In genomic region chr6:125410995-125411547, GRCm38 (mm10) we compare ENCODE assay signal across 9 mouse cellular contexts. TPM values are rescaled to one million over a fixed set of nuclear protein-coding genes. Genes with fewer than 3 reads are reported as not detected.
DNase-seq lines count a peak whose midpoint lies in the region; ATAC-seq and TF ChIP-seq lines count a peak whose summit lies in the region.
"Had no signal": no experiment of that assay in that cellular context is flagged by ENCODE, and none has a peak within 500 bp of the region (broad histone marks: within the 10 kb centered on the region; RNA-seq: fewer than 3 reads in every experiment).

No protein-coding gene starts in this region.

- H3K4me2 ChIP-seq in limb, embryonic 14.5 days (replicated peaks; ENCODE audit: low read depth, low read length, severe bottlenecking): no peak overlapping the region
- H3K4me2 ChIP-seq in liver, embryonic 14.5 days (ENCODE audit: low read depth): no peak overlapping the region
- H3K4me2 ChIP-seq in stomach, embryonic 16.5 days (ENCODE audit: low read depth, low read length): peak overlapping the region; percentile 7; the same call in 1 of the 2 replicates

- TF ChIP-seq POLR2A in limb, embryonic 14.5 days (IDR thresholded peaks at IDR 0.05; ENCODE audit: borderline replicate concordance, extremely low read depth, insufficient read depth, insufficient read length): no peak

- no peak overlapping the region for H3K27ac ChIP-seq in limb, embryonic 14.5 days (replicated peaks; ENCODE audit: low read depth, low read length)
- no peak overlapping the region for H3K27ac ChIP-seq in limb, embryonic 10.5 days
- H3K27ac ChIP-seq in liver, embryonic 14.5 days: no peak overlapping the region
- peak overlapping the region; percentile 38; the same call in 1 of the 2 replicates for H3K27ac ChIP-seq in stomach, embryonic 16.5 days (ENCODE audit: low read length)

- H3K4me1 ChIP-seq in limb, embryonic 14.5 days (ENCODE audit: control insufficient read depth, insufficient read depth, low read length): no peaks in the 10 kb centered on the region
- 0 out of 2 replicates have a peak, but pooled peaks cover 6% of the 10 kb centered on the region for H3K4me1 ChIP-seq in limb, embryonic 10.5 days
- H3K4me1 ChIP-seq in liver, embryonic 14.5 days (replicated peaks; ENCODE audit: control insufficient read depth in 2 of 2, insufficient read depth in 2 of 2, low read length in 1 of 2): no peaks in the 10 kb centered on the region
- H3K4me1 ChIP-seq in stomach, embryonic 16.5 days (ENCODE audit: control insufficient read depth, insufficient read depth, low read length): peaks cover 11% of the 10 kb centered on the region; the same call in 1 of the 2 replicates

- peak; percentile 29 for DNase-seq in limb, embryonic 14.5 days (ENCODE audit: low spot score)
- no peak for DNase-seq in limb, embryonic 10.5 days (ENCODE audit: low spot score)
- peak; percentile 82 for DNase-seq in WW6 (ENCODE audit: low read depth, low spot score)
- peak in 1 of 3 experiments; percentile 24 for DNase-seq in liver, embryonic 14.5 days (ENCODE audit: low read depth in 3 of 3, low spot score in 3 of 3)
- DNase-seq in right cerebral cortex, adult 18-20 months: no peak
- no peak for DNase-seq in right cerebral cortex, postnatal 4 days
- DNase-seq: cerebellum, adult 8-10 months; heart, postnatal 36 days had no signal

- ATAC-seq in limb, embryonic 14.5 days (ENCODE audit: low FRiP score, low read depth): no peak
- ATAC-seq in liver, embryonic 14.5 days (ENCODE audit: insufficient read depth): 0 out of 2 replicates have a peak, but pooled peaks have one; percentile 15
- ATAC-seq in stomach, embryonic 16.5 days (ENCODE audit: insufficient read depth, low FRiP score): peak; percentile 57; the same call in 1 of the 2 replicates

- H3K9ac ChIP-seq in limb, embryonic 14.5 days (ENCODE audit: low read depth, low read length, severe bottlenecking): no peak overlapping the region
- no peak overlapping the region for H3K9ac ChIP-seq in liver, embryonic 14.5 days (replicated peaks)
- H3K9ac ChIP-seq in stomach, embryonic 16.5 days (ENCODE audit: low read length): no peak overlapping the region

- H3K9me3 ChIP-seq in limb, embryonic 14.5 days (ENCODE audit: control insufficient read depth, low read length): no peaks in the 10 kb centered on the region
- H3K9me3 ChIP-seq in limb, embryonic 10.5 days (replicated peaks): no peaks in the 10 kb centered on the region
- no peaks in the 10 kb centered on the region for H3K9me3 ChIP-seq in liver, embryonic 14.5 days (ENCODE audit: control insufficient read depth, low read length)
- 0 out of 2 replicates have a peak, but pooled peaks cover 4% of the 10 kb centered on the region for H3K9me3 ChIP-seq in stomach, embryonic 16.5 days (replicated peaks; ENCODE audit: control insufficient read depth, low read length)

- no peak for TF ChIP-seq CTCF in liver, embryonic 14.5 days (IDR thresholded peaks at IDR 0.05; ENCODE audit: low read depth)

- no peak for TF ChIP-seq EP300 in liver, embryonic 14.5 days (IDR thresholded peaks at IDR 0.05; ENCODE audit: low read depth)

- H3K4me3 ChIP-seq in limb, embryonic 14.5 days (replicated peaks; ENCODE audit: low read length): no peak overlapping the region
- H3K4me3 ChIP-seq in limb, embryonic 10.5 days: no peak overlapping the region
- H3K4me3 ChIP-seq in liver, embryonic 14.5 days (ENCODE audit: insufficient read depth in 1 of 2, low read depth in 2 of 2, low read length in 2 of 2): no peak overlapping the region
- no peak overlapping the region for H3K4me3 ChIP-seq in stomach, embryonic 16.5 days (replicated peaks; ENCODE audit: low read length)

- H3K27me3 ChIP-seq in limb, embryonic 14.5 days (ENCODE audit: control insufficient read depth, insufficient read depth, low read length): no peaks in the 10 kb centered on the region
- H3K27me3 ChIP-seq in limb, embryonic 10.5 days (ENCODE audit: low read depth, poor library complexity, severe bottlenecking): no peaks in the 10 kb centered on the region
- no peaks in the 10 kb centered on the region for H3K27me3 ChIP-seq in liver, embryonic 14.5 days (ENCODE audit: control insufficient read depth, insufficient read depth, low read length)
- no peaks in the 10 kb centered on the region for H3K27me3 ChIP-seq in stomach, embryonic 16.5 days (ENCODE audit: control insufficient read depth, insufficient read depth, low read length)

- 58% methylated on average over 8 of the region's 8 CpGs for WGBS in limb, embryonic 14.5 days
- WGBS in limb, embryonic 10.5 days: 63% methylated on average over 8 of the region's 8 CpGs
- 24% methylated on average over 8 of the region's 8 CpGs for WGBS in liver, embryonic 14.5 days (ENCODE audit: insufficient replicate concordance)
- 44% methylated on average over 8 of the region's 8 CpGs for WGBS in stomach, embryonic 16.5 days

- no peaks in the 10 kb centered on the region for H3K36me3 ChIP-seq in limb, embryonic 14.5 days (ENCODE audit: control insufficient read depth, insufficient read depth, low read length)
- H3K36me3 ChIP-seq in limb, embryonic 10.5 days: no peaks in the 10 kb centered on the region
- H3K36me3 ChIP-seq in liver, embryonic 14.5 days (replicated peaks; ENCODE audit: control insufficient read depth, insufficient read depth, low read depth): no peaks in the 10 kb centered on the region
- H3K36me3 ChIP-seq in stomach, embryonic 16.5 days (ENCODE audit: control insufficient read depth, insufficient read depth, low read length): no peaks in the 10 kb centered on the region

RNA-seq across cellular contexts. Expression of gene Plekhg6, which starts 30.5 kb away (rescaled TPM):
- 1.2 and 1.3 TPM in 2 replicates for polyA plus RNA-seq in limb, embryonic 14.5 days (2012; rRNA removed)
- polyA plus RNA-seq in limb, embryonic 14.5 days (2014; fragmentation: Nextera tagmentation; extraction: Ambion mirVana): 1.6 and 1.8 TPM in 2 replicates
- polyA plus RNA-seq in limb, embryonic 10.5 days (2016; fragmentation: Nextera tagmentation; extraction: Ambion mirVana): 0.26 and 0.33 TPM in 2 replicates
- polyA plus RNA-seq in liver, embryonic 14.5 days (2012; rRNA removed): 0.39 and 0.48 TPM in 2 replicates
- polyA plus RNA-seq in liver, embryonic 14.5 days (2014; fragmentation: Nextera tagmentation; extraction: Ambion mirVana): 0.38 and 0.47 TPM in 2 replicates
- 6.3 and 8.2 TPM in 2 replicates for polyA plus RNA-seq in stomach, embryonic 16.5 days (2015; fragmentation: Nextera tagmentation; extraction: Ambion mirVana)

Comparison
In these comparisons a context has a peak if more than half of its experiments do, and no peak if none do; other contexts are left out.
1. DNase-seq: peak in limb, embryonic 14.5 days (single experiment) and WW6 (single experiment); none in limb, embryonic 10.5 days (single experiment), right cerebral cortex, adult 18-20 months (single experiment) and right cerebral cortex, postnatal 4 days (single experiment).